Mouse (Mus musculus) ES-E14 (cell line): ENCODE measurements around the gene Nup93.

ENCODE experiments used
- CHD2 ChIP-seq: IDR thresholded peaks from 2 replicates; pipeline ENCODE4 v1.6.1; 2014; ENCODE audit warnings: mild to moderate bottlenecking, low read depth, low read length, inconsistent platforms
- HCFC1 ChIP-seq: IDR thresholded peaks from 2 replicates; pipeline ENCODE4 v1.6.1; 2012; ENCODE audit warnings: low read length, inconsistent platforms, borderline replicate concordance; ENCODE audit not compliant: insufficient read depth

DNA sequence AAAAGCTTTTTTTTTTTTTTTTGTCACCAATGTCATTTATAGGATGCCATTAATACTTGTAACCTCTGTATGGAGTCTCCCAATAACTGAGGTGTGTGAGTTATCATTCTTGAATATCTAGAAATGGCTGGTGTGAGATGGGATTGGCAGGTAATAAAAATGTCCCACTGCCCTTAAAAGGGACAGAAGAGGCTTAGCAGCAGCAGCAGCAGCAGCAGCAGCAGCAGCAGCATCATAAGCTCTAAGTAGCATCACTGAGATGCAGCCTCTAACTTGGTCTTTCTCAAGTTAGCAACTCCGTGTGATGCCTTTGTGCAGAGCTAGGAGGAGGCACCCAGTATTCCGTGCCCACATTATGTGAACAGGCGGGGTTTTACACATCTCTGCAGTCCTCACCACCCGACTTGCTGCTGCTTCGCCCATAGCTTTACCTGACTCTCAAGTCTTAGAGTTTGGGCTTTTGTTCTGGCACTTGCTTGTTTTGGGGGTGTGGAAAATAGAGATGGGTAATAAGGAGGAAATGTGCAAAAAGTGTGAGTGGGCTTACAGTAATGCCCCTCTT lies 59.0 kb downstream of the Nup93 start:
- TF ChIP-seq HCFC1 = no peak
- TF ChIP-seq CHD2 = no peak
